Mouse (Mus musculus) lung, postnatal 0 days (tissue): ENCODE measurements around the gene Akap17b. TPM values are rescaled to one million over a fixed set of nuclear protein-coding genes. Genes with fewer than 3 reads are reported as not detected.

Experiments used
- ATAC-seq: fragments of 200-750 bp; cut with Nextera tagmentation; 2 replicates; pipeline ENCODE4 v1.8.0; 2017; ENCODE audit warnings: moderate library complexity
- DNase-seq: peaks from one replicate; pipeline ENCODE4 v3.0.0-alpha.2; 2016; ENCODE audit warnings: low spot score
- H3K27ac ChIP-seq: fragments of 300-500 bp; sonication (generic); 2 replicates; pipeline ENCODE4 v1.5.1; 2014; ENCODE audit warnings: antibody characterized with exemption, mild to moderate bottlenecking, low read length, mixed read lengths
- H3K27me3 ChIP-seq: fragments of 300-500 bp; sonication (generic); replicated peaks from 2 replicates; pipeline ENCODE4 v1.6.1; 2014; ENCODE audit warnings: low read length, mixed read lengths; ENCODE audit not compliant: insufficient read depth
- H3K36me3 ChIP-seq: fragments of 300-500 bp; sonication (generic); 2 replicates; pipeline ENCODE4 v1.6.1; 2014; ENCODE audit warnings: low read length, mixed read lengths; ENCODE audit not compliant: insufficient read depth
- H3K4me1 ChIP-seq: fragments of 300-500 bp; sonication (generic); 2 replicates; pipeline ENCODE4 v1.6.1; 2014; ENCODE audit warnings: antibody characterized with exemption, low read depth, low read length, mixed read lengths; ENCODE audit not compliant: insufficient read depth
- H3K4me2 ChIP-seq: fragments of 300-500 bp; sonication (generic); replicated peaks from 2 replicates; pipeline ENCODE4 v1.6.1; 2014; ENCODE audit warnings: low read depth, mild to moderate bottlenecking, low read length, moderate library complexity, mixed read lengths
- H3K4me3 ChIP-seq: fragments of 300-500 bp; sonication (generic); 2 replicates; pipeline ENCODE4 v1.5.1; 2014; ENCODE audit warnings: low read depth, low read length
- H3K9ac ChIP-seq: fragments of 300-500 bp; sonication (generic); replicated peaks from 2 replicates; pipeline ENCODE4 v1.6.1; 2014; ENCODE audit warnings: low read depth, mild to moderate bottlenecking
- H3K9me3 ChIP-seq: fragments of 300-500 bp; sonication (generic); 2 replicates; pipeline ENCODE4 v1.6.1; 2016; ENCODE audit warnings: low read length, mixed read lengths
- CTCF ChIP-seq: IDR thresholded peaks from 2 replicates; pipeline ENCODE4 v1.5.1; 2016; ENCODE audit warnings: antibody characterized with exemption, mild to moderate bottlenecking
- EP300 ChIP-seq: IDR thresholded peaks from 2 replicates; pipeline ENCODE4 v1.6.1; 2016; ENCODE audit warnings: antibody characterized with exemption, mild to moderate bottlenecking, control low read depth
- WGBS: fragments of 180-500 bp; shearing (Covaris S2); extraction: QIAGEN DNeasy Blood & Tissue Kit; methylation state at CpG from one replicate; pipeline ENCODE4 v1.1.7; 2014; 5-methylcytosine and 5-hydroxymethylcytosine counted together
- polyA plus RNA-seq: library from polyadenylated mRNA; unstranded; fragments of >200 nt; fragmentation: Nextera tagmentation; extraction: Ambion mirVana; gene quantifications from 2 replicates; pipeline ENCODE4 v1.2.1, GENCODE M21; 2015

The Akap17b gene
- polyA plus RNA-seq, 1 experiment from 2014 or later: 1.7 TPM

DNA sequence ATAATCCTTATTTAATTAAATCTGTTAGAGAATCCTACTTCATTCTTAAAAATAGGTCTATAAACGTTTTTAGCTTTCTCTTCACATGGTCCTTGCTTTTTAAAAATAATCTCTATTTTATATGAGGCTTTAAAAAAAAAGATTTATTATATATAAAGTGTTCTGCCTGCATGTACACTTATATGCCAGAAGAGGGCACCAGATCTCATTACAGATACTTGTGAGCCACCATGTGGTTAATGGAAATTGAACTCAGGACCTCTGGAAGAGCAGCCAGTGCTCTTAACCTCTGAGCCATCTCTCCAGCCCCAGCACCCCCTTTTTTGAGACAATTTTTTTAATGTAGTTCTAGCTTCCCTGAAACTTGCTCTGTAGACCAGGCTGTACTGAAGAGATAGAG, 14.4 kb downstream of the Akap17b start:
- Histone ChIP-seq H3K9ac (no peak overlapping the region), H3K4me1 (no peaks in the 10 kb centered on the region), H3K4me2 (no peak overlapping the region), H3K27me3 (no peaks in the 10 kb centered on the region), H3K36me3 (no peaks in the 10 kb centered on the region), H3K27ac (no peak overlapping the region), H3K9me3 (no peaks in the 10 kb centered on the region), H3K4me3 (no peak overlapping the region)
- 4% methylated on average over 1 of the region's 1 CpGs for WGBS
- DNase-seq (peak; percentile 23), ATAC-seq (no peak)
- TF ChIP-seq EP300 (no peak), CTCF (peak; percentile 56)

DNA sequence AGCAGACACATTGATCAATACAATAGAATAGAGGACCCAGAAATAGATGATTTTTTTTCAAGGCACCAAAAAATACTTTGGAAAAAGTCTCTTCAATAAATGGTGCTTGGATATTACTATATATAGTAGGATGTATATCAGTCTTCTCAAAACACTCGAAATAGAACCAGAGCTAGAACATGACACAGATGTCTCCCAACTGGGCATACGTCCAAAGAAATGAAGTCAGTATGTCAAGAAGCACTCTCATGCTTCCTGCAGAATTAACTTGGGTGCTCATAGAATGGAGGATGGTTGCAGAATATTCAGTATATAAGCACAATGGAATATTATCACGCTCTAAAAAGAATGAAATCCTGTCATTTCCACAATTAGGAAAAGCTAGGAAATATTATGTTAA, 17.1 kb downstream of the Akap17b start:
- no peak overlapping the region for H3K27ac ChIP-seq
- no peak for ATAC-seq
- no peaks in the 10 kb centered on the region for H3K27me3 ChIP-seq
- H3K9me3 ChIP-seq: no peaks in the 10 kb centered on the region
- H3K9ac ChIP-seq: no peak overlapping the region
- no peak overlapping the region for H3K4me3 ChIP-seq
- 39% methylated on average over 3 of the region's 3 CpGs for WGBS
- no peak overlapping the region for H3K4me2 ChIP-seq
- DNase-seq: peak; percentile 37
- TF ChIP-seq EP300 (no peak), CTCF (no peak)
- no peaks in the 10 kb centered on the region for H3K36me3 ChIP-seq
- H3K4me1 ChIP-seq: no peaks in the 10 kb centered on the region

DNA sequence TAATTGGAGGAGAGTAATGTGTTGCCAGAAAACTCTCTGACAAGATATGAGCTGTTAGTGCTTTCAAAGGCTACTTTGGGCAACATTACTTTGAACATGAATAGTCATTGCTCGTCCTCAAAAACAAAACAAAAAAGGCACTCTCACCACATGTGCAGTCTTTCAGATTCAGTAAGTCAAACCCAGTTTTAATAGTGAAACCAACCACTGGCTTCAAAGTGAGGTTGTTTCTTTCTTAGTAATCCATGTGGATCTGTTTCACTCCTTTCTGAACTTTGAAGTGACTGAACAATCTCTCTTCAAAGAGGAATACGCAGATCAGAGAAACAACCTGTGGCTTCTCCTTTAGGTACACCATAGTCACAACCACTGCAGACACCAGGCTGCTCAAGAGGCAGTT, 36.1 kb downstream of the Akap17b start:
- no peak for ATAC-seq
- 78% methylated on average over 2 of the region's 2 CpGs for WGBS
- Histone ChIP-seq H3K9ac (no peak overlapping the region), H3K4me2 (no peak overlapping the region), H3K9me3 (no peaks in the 10 kb centered on the region), H3K27ac (no peak overlapping the region), H3K36me3 (0 out of 2 replicates have a peak, but pooled peaks cover 3% of the 10 kb centered on the region), H3K4me1 (no peaks in the 10 kb centered on the region), H3K27me3 (no peaks in the 10 kb centered on the region), H3K4me3 (no peak overlapping the region)
- DNase-seq: peak; percentile 37
- no peak for TF ChIP-seq CTCF
- no peak for TF ChIP-seq EP300

DNA sequence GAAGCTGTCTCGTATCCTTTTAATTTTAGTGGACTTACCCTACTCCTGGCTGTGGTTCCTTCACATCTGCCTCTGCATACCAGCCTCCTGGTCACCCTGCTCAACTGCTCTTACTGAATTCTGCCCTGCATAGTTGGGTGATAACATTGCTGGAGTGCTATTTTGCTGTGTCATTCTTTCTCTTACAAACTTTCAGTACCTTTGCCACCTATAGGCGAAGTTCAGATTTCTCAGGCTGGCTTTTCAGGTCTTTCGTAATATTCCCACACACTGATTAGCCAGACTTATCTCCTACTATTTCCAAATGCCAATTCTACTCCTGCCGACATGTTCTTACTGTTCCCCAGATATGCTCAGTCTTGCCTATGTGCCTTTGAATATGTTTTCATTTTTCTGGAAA, 41.2 kb downstream of the Akap17b start:
- Histone ChIP-seq H3K36me3 (0 out of 2 replicates have a peak, but pooled peaks cover 3% of the 10 kb centered on the region), H3K27me3 (no peaks in the 10 kb centered on the region)

DNA sequence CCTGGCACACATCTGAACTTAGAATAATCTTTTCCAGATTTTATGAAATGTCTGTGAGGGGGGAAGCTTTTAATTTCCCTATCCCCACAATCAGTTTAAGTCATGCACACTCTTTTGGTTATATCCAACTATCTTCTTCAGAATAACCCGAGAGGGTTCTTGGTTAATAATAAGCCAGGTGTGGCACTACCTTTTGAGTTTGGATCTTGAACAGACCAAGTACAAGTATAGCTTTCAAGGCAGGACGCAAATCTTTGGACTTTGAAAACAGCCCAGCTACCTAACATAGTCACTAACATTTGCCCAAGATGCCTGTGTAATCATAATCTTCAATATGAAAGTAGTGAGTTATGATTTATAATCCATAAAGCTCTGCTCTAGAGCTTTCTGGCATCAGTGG, 42.3 kb downstream of the Akap17b start:
- Histone ChIP-seq H3K4me2 (no peak overlapping the region), H3K9me3 (no peaks in the 10 kb centered on the region), H3K9ac (no peak overlapping the region), H3K4me1 (no peaks in the 10 kb centered on the region), H3K36me3 (0 out of 2 replicates have a peak, but pooled peaks cover 3% of the 10 kb centered on the region), H3K4me3 (no peak overlapping the region), H3K27me3 (no peaks in the 10 kb centered on the region), H3K27ac (no peak overlapping the region)
- WGBS: 80% methylated on average over 2 of the region's 2 CpGs
- DNase-seq (no peak), ATAC-seq (no peak)
- TF ChIP-seq EP300 (no peak), CTCF (no peak)

More for the DNA sequence above, 41.2 kb downstream of the Akap17b start:
- Histone ChIP-seq H3K9ac (no peak overlapping the region), H3K4me1 (no peaks in the 10 kb centered on the region), H3K4me2 (no peak overlapping the region), H3K9me3 (no peaks in the 10 kb centered on the region), H3K4me3 (no peak overlapping the region), H3K27ac (no peak overlapping the region)
- no peak for ATAC-seq
- 70% methylated on average over 4 of the region's 4 CpGs for WGBS
- TF ChIP-seq CTCF (no peak), EP300 (no peak)
- DNase-seq: peak; percentile 31

DNA sequence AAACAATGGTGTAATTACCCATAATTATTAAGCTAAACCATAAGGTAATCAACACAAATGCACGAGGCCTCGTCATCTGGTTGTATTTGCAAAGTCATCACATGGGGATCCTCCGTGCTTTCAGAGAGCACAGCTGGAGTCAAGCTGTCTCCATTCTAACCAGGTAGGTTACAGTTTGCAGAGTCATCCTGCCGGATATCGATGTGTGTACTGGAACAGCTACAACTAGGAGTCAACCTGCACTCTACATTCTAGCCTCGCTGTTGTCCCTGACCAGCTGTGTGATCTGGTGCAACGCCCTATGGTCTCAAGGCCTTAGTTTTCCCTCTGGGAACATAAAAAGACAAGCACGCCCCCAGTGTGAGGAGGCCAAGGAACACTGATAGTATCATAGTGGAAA, 45.1 kb downstream of the Akap17b start:
- Histone ChIP-seq H3K27ac (no peak overlapping the region), H3K4me2 (no peak overlapping the region), H3K4me3 (no peak overlapping the region), H3K9ac (no peak overlapping the region), H3K4me1 (no peaks in the 10 kb centered on the region), H3K9me3 (no peaks in the 10 kb centered on the region), H3K36me3 (no peaks in the 10 kb centered on the region), H3K27me3 (no peaks in the 10 kb centered on the region)
- no peak for ATAC-seq
- no peak for TF ChIP-seq CTCF
- TF ChIP-seq EP300: no peak
- 75% methylated on average over 8 of the region's 8 CpGs for WGBS
- no peak for DNase-seq

DNA sequence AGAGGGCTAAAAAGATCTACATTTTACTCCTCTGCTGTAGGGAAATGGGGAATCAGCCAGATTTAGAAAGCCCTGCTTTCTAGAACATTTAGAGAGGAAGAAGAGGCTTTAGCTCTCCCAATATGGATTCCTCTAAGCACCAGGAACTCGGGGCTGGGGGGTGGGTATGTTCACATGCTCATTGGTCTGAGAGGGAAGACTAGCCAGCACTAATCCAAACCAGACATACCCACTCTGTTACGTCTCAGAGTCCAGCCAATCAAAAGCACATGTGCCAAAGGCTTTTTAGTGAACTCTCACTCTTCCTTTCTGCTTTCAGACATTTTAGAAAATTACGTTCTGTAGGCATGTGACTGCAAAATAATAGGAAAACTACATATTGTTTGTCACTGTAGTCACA, 45.5 kb downstream of the Akap17b start:
- no peaks in the 10 kb centered on the region for H3K36me3 ChIP-seq
- H3K4me1 ChIP-seq: no peaks in the 10 kb centered on the region
- H3K9me3 ChIP-seq: no peaks in the 10 kb centered on the region
- peak overlapping the region; percentile 59 for H3K4me2 ChIP-seq
- no peak for TF ChIP-seq EP300
- no peak for TF ChIP-seq CTCF
- H3K27me3 ChIP-seq: no peaks in the 10 kb centered on the region
- H3K9ac ChIP-seq: no peak overlapping the region
- no peak for ATAC-seq
- no peak for DNase-seq
- WGBS: 38% methylated on average over 3 of the region's 3 CpGs
- H3K27ac ChIP-seq: no peak overlapping the region
- H3K4me3 ChIP-seq: 0 out of 2 replicates have a peak overlapping the region, but pooled peaks have one; percentile 60
